Mouse (Mus musculus) midbrain, postnatal 0 days (tissue): Measurements from ENCODE around the gene Acaca. TPM values are rescaled to one million over a fixed set of nuclear protein-coding genes. Genes with fewer than 3 reads are reported as not detected.

Source experiments
- ATAC-seq: fragments of 200-750 bp; cut with Nextera tagmentation; 2 replicates; pipeline ENCODE4 v1.8.0; 2017; ENCODE audit warnings: moderate number of reproducible peaks, mild to moderate bottlenecking, moderate TSS enrichment, moderate library complexity; ENCODE audit not compliant: low FRiP score
- DNase-seq: peaks from one replicate; pipeline ENCODE4 v3.0.0-alpha.2; 2015; ENCODE audit warnings: low spot score
- H3K27ac ChIP-seq: fragments of 300-500 bp; sonication (generic); 2 replicates; pipeline ENCODE4 v1.5.1; 2014; ENCODE audit warnings: low read depth, mild to moderate bottlenecking, low read length, mixed read lengths
- H3K27me3 ChIP-seq: fragments of 300-500 bp; sonication (generic); 2 replicates; pipeline ENCODE4 v1.6.1; 2014; ENCODE audit warnings: low read length, control low read depth, mixed read lengths; ENCODE audit not compliant: insufficient read depth
- H3K36me3 ChIP-seq: fragments of 300-500 bp; sonication (generic); 2 replicates; pipeline ENCODE4 v1.6.1; 2014; ENCODE audit warnings: low read length, control low read depth, mixed read lengths; ENCODE audit not compliant: insufficient read depth
- H3K4me1 ChIP-seq: fragments of 300-500 bp; sonication (generic); 2 replicates; pipeline ENCODE4 v1.6.1; 2014; ENCODE audit warnings: mild to moderate bottlenecking, control low read depth, antibody characterized with exemption, low read length, mixed read lengths; ENCODE audit not compliant: insufficient read depth
- H3K4me2 ChIP-seq: fragments of 300-500 bp; sonication (generic); 2 replicates; pipeline ENCODE4 v1.6.1; 2014; ENCODE audit warnings: low read depth, mild to moderate bottlenecking, low read length, mixed read lengths; ENCODE audit not compliant: poor library complexity, severe bottlenecking
- H3K4me3 ChIP-seq: fragments of 300-500 bp; sonication (generic); 2 replicates; pipeline ENCODE4 v1.5.1; 2014; ENCODE audit warnings: low read depth, mild to moderate bottlenecking, low read length, moderate library complexity
- H3K9ac ChIP-seq: fragments of 300-500 bp; sonication (generic); replicated peaks from 2 replicates; pipeline ENCODE4 v1.6.1; 2014; ENCODE audit warnings: mild to moderate bottlenecking, low read length, moderate library complexity, mixed read lengths; ENCODE audit not compliant: poor library complexity, severe bottlenecking
- H3K9me3 ChIP-seq: fragments of 300-500 bp; sonication (generic); 2 replicates; pipeline ENCODE4 v1.6.1; 2016; ENCODE audit warnings: low read length, control low read depth
- CTCF ChIP-seq: IDR thresholded peaks from 2 replicates; pipeline ENCODE4 v1.5.1; 2016; ENCODE audit warnings: antibody characterized with exemption, mild to moderate bottlenecking
- WGBS: fragments of 180-500 bp; shearing (Covaris S2); extraction: QIAGEN DNeasy Blood & Tissue Kit; methylation state at CpG from one replicate; pipeline ENCODE4 v1.1.7; 2014; 5-methylcytosine and 5-hydroxymethylcytosine counted together
- polyA plus RNA-seq: library from polyadenylated mRNA; unstranded; fragments of >200 nt; fragmentation: Nextera tagmentation; extraction: Ambion mirVana; gene quantifications from 2 replicates; pipeline ENCODE4 v1.2.1, GENCODE M21; 2015
- total RNA-seq: library from RNA; depleted of rRNA; stranded (reverse); fragments of >200 nt; gene quantifications from 2 replicates; pipeline ENCODE4 v1.2.3, GENCODE M21; 2014

Acaca gene
- total and polyA plus RNA-seq, 2 experiments from 2014 or later: 19.3 to 123 TPM

DNA sequence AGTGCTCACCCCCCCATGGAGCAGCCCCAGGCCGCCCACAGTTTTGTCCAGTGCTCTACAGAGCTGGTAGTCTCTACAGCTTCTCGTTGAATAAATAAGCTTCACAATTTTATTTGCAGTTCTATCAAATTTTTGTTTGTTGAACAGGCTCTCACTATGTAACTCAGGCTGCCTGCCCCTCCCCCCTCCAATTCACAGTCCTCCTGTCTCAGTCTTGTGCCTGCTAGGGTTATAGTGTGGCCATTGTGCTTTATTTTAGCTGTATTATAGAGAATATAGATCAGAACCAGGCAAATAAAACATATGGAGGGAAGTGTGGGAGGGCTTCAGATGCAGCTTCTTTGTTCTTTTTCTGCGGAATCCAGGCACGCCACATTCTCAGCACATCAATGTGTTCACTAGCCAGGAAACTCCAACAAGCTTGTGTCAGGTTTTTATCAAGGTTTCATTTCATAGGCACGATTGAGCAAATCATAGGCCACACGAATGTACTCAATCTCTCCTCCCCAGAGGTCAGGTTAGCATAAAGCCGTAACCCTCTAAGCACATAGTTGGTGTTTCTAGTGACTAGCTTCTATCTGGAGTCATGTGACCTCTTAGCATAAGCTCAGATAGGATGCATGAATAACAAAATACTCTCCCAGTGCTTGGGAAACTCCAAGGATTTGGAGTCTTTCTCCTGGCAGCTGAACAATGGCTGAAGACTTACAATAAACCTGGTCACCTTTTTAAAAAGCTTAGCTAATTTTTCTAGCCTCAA lies 153.7 kb downstream of the Acaca start:
- ATAC-seq (no peak), DNase-seq (no peak)
- no peak overlapping the region for H3K4me2 ChIP-seq
- H3K9me3 ChIP-seq: no peaks in the 10 kb centered on the region
- no peak for TF ChIP-seq CTCF
- no peak overlapping the region for H3K4me3 ChIP-seq
- peaks cover 4% of the 10 kb centered on the region for H3K36me3 ChIP-seq
- H3K27me3 ChIP-seq: no peaks in the 10 kb centered on the region
- peak overlapping the region; percentile 38; the same call in 1 of the 2 replicates for H3K27ac ChIP-seq
- 45% methylated on average over 7 of the region's 7 CpGs for WGBS
- no peaks in the 10 kb centered on the region for H3K4me1 ChIP-seq
- no peak overlapping the region for H3K9ac ChIP-seq

DNA sequence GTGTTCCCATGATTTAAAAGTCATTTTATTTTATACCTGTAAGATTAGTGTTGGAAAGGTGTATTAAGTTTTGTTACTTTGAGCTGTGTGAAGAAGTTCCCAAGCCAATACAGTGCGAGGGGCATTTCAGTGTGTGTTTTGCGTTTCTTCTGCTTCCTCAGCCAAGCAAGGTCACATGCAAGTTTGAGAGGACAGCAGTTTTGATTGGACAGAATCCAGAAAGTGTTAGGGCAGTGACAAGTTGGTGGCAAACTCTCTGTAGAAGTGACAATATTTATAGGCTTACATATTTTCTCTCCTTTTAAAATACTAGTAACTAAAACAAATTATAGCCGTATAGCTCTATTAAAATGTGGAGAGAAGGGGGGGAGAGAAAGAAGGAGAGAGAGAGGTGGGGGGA lies 161.3 kb downstream of the Acaca start:
- H3K9ac ChIP-seq: no peak overlapping the region
- no peak for DNase-seq
- no peak overlapping the region for H3K27ac ChIP-seq
- no peak overlapping the region for H3K4me2 ChIP-seq
- no peaks in the 10 kb centered on the region for H3K4me1 ChIP-seq
- no peak overlapping the region for H3K4me3 ChIP-seq
- WGBS: 77% methylated on average over 3 of the region's 3 CpGs
- H3K27me3 ChIP-seq: no peaks in the 10 kb centered on the region
- H3K36me3 ChIP-seq: no peaks in the 10 kb centered on the region
- H3K9me3 ChIP-seq: no peaks in the 10 kb centered on the region
- no peak for TF ChIP-seq CTCF
- no peak for ATAC-seq

DNA sequence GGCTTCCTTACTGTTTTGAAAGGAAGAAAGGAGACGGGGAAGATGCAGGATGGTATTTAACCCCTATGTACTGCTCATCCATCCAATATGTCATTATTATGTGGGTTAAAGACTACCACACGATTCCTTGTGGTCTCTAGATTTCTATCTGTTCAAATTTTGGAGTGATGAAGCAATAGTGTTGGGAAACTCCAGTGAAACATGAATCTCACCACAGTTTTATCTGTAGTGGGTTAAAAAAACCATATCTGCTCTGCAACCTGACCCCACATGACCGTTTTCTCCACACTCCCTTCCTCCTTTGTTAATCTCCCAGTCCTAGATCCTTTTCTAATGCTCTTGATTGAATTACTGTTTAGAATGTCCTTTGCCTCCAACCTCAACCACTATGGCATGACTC lies 163.1 kb downstream of the Acaca start:
- Histone ChIP-seq H3K9me3 (no peaks in the 10 kb centered on the region), H3K4me2 (no peak overlapping the region), H3K9ac (no peak overlapping the region), H3K36me3 (no peaks in the 10 kb centered on the region), H3K27me3 (no peaks in the 10 kb centered on the region), H3K4me1 (no peaks in the 10 kb centered on the region), H3K4me3 (no peak overlapping the region), H3K27ac (no peak overlapping the region)
- no peak for DNase-seq
- ATAC-seq: no peak
- no peak for TF ChIP-seq CTCF
- WGBS: 81% methylated on average over 3 of the region's 3 CpGs

DNA sequence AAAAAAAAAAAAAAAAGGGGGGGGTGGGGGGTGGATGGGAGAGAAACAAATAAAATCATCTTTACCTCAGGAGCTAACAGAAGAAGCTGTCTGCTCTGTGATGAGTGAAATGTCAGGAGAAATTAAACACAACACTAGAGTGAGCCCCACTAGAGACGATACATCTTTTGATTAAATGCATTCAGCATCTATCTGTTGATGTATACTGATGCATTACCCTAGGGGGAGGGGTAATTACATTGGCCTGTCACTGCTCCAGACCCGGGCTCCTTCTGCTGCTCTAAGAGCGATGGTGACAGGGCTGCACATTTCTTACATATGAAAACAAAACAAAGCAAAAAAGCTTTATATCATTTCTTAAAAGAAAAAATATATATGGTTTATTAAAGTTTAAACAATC lies 163.8 kb downstream of the Acaca start:
- Histone ChIP-seq H3K9me3 (no peaks in the 10 kb centered on the region), H3K27ac (no peak overlapping the region), H3K4me2 (no peak overlapping the region), H3K27me3 (no peaks in the 10 kb centered on the region), H3K9ac (no peak overlapping the region), H3K4me1 (no peaks in the 10 kb centered on the region), H3K4me3 (no peak overlapping the region), H3K36me3 (no peaks in the 10 kb centered on the region)
- no peak for TF ChIP-seq CTCF
- peak; percentile 24 for DNase-seq
- WGBS: 62% methylated on average over 3 of the region's 3 CpGs
- ATAC-seq: no peak

DNA sequence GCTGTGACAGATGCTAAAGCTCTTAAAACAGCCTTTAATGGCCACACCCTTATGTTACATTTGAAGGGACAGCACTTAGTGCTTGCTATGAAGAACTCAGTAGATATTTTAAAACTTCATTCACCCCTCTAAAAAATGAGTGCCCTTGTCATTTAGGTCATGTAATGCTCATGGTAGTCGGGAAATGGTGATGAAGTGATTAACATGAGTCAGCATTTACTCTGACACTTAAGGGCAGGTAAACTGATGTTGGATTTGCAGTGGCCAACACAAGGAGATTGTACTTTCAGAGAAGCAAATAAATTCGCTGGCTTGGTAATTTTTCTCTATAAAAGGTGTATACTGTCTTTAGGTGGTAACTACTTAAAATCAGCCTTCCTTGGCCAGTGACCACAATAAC lies 166.9 kb downstream of the Acaca start:
- no peak for ATAC-seq

DNA sequence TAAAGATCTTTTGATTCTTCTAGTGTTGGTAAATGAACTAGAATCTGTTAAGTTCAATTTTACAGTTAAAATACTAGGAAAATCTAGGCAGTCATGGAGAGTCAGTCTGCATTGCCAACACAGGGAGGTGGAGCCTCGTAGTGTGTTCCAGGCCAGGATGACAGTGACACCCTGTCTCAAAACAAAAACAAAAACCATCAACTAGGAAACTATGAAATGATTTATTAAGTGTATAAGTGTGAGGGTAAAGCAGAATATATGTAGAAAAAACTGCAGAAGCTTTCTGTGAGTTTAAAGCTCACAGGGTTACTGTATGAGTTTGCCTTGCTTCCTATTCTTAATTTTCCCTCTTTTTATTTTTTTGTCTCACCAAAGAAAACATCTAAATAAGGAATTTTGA lies 176.0 kb downstream of the Acaca start:
- Histone ChIP-seq H3K27ac (no peak overlapping the region), H3K4me2 (no peak overlapping the region), H3K4me3 (no peak overlapping the region), H3K36me3 (peaks cover 17% of the 10 kb centered on the region), H3K27me3 (no peaks in the 10 kb centered on the region), H3K9me3 (no peaks in the 10 kb centered on the region), H3K9ac (no peak overlapping the region), H3K4me1 (no peaks in the 10 kb centered on the region)
- TF ChIP-seq CTCF: no peak
- no peak for DNase-seq
- ATAC-seq: no peak
- WGBS: 85% methylated on average over 1 of the region's 1 CpGs

More for the DNA sequence above, 166.9 kb downstream of the Acaca start:
- Histone ChIP-seq H3K9me3 (no peaks in the 10 kb centered on the region), H3K27me3 (no peaks in the 10 kb centered on the region), H3K4me2 (no peak overlapping the region), H3K4me3 (no peak overlapping the region), H3K36me3 (peaks cover 7% of the 10 kb centered on the region), H3K9ac (no peak overlapping the region), H3K4me1 (no peaks in the 10 kb centered on the region), H3K27ac (no peak overlapping the region)
- DNase-seq: no peak
- WGBS: 94% methylated on average over 2 of the region's 2 CpGs
- TF ChIP-seq CTCF: no peak
